Mouse (Mus musculus) cerebral cortex, adult 2 months (tissue): ENCODE measurements around the gene Slc29a1.

ENCODE experiments used
- WGBS: fragments of 180-500 bp; shearing (Covaris S2); methylation state at CpG from one replicate; pipeline ENCODE4 v1.1.7; 2018; 5-methylcytosine and 5-hydroxymethylcytosine counted together

Gene Slc29a1

DNA sequence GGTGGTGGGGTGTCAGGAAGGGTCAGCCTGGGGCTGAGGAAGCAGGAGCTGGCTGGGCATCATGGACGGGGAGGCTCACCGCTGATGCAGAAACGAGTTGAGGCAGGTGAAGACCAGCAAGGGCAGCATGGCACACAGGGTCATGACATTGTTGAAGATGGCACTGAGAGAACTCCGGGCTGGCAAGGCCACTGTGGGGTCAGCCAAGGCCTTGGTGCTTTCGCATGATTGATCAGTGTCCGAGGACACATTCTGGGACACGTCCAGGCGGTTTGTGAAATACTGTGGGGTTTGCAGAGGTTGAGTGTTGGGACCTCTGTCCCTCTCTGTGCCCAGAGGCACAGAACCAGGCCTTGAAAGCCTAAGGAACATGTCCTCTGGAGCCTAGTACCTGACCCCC is 9.6 kb downstream of the Slc29a1 start:
- WGBS = 92% methylated on average over 8 of the region's 8 CpGs

- 97% methylated on average over 7 of the region's 7 CpGs for WGBS
Measured at GRCm38 (mm10) chr17:45589236-45589635, 10.2 kb downstream of the Slc29a1 start.

GRCm38 (mm10) chr17:45588370-45588769 is 11.0 kb downstream of the Slc29a1 start:
- 97% methylated on average over 7 of the region's 7 CpGs for WGBS

- WGBS = 96% methylated on average over 3 of the region's 3 CpGs
Measured at GRCm38 (mm10) chr17:45586449-45586837, 13.0 kb downstream of the Slc29a1 start.

DNA sequence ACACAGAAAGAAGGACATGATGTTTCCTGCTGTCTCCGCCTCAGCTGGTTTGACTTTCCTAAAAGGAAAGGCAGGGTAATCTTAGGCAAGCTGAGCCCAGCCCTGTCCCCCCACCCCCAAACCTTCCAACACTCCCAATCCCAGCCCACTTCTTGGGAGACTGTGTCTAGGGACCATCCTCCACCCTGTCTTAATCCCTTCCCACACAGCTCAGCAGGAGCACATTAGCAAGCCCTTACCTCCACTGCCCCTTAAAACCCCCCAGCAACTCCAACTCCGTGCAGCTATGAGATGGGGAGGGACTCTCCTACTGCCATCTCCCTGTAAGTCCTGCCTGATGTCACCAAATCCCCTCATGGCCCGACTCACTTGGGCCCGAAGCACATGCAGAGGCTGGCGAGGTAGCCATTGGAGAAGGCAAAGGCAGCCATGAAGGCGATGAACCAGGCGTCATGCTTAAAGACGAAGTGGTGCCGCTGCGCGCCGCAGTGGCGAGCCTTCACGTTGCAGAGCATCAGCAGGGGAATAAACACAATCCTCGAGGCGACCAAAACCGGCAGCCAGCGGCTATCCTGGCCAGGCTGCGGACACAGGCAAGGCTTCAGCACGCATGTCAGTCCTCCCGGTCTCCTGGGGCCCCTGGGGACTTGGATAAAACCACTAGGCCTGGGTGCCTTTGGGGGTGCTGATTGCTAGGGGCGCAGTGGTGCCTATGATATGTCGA is 13.5 kb downstream of the Slc29a1 start:
- whole genome bisulfite sequencing = 69% methylated on average over 23 of the region's 23 CpGs

- WGBS = 34% methylated on average over 14 of the region's 14 CpGs
Measured at GRCm38 (mm10) chr17:45584939-45585678, 14.3 kb downstream of the Slc29a1 start.

DNA sequence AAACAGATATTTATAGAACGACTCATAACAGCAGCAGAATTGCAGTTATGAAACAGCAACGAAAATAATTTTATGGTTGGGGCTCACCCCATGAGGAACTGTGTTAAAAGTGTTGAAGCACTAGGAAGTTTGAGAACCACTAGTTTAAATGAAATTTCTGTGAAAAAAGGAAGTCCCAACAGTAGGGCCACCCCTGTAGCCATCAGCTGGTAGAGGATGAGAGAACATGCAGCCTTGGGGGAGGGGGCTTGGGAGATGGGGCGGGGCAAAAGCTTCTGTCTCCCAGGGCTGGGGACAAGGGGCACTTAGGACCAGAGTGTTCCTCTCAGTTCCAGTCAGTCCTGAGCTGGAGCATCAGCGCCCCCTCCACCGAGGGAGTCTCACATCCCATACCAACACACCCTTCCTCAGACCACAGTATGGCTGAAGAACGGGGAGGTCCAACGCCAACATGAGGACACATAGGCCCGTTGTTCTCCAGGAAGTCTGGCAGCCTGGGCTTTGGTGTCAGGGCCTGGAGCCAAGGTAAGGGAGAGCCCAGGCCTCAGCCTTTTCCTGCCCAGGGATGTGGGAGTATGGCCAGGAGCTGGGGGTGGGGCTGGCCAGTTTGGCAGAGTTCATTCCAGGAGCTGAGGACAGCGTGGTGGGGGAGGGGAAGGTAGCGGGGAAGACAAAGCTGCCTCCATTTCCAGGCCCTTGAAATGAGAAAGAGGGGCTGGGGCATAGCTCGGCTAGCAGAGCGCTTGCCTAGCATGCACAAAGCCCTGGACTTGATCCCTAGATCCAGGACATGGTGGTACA is 15.1 kb downstream of the Slc29a1 start:
- WGBS = 35% methylated on average over 12 of the region's 12 CpGs

- WGBS = 50% methylated on average over 6 of the region's 6 CpGs
Measured at GRCm38 (mm10) chr17:45582715-45583355, 16.6 kb downstream of the Slc29a1 start.

DNA sequence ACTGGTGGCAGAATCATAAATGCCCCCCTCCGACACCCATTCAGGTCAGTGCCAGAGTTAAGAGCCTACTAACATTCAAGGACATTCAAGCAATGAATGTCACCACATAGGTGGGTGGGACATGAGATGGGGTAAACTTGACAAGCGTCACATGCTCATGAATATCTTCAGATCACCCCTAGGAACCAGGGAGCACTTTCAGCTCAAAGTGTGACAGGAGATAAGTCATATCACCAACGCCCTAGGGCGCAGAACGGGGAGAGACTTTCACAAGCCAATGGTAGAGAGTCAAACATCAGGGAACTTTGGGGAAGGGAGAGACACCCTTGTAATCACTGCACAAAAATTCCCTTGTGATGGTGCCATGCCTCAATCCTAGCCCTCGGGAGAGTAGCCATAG is 17.2 kb downstream of the Slc29a1 start:
- 94% methylated on average over 6 of the region's 6 CpGs for WGBS

DNA sequence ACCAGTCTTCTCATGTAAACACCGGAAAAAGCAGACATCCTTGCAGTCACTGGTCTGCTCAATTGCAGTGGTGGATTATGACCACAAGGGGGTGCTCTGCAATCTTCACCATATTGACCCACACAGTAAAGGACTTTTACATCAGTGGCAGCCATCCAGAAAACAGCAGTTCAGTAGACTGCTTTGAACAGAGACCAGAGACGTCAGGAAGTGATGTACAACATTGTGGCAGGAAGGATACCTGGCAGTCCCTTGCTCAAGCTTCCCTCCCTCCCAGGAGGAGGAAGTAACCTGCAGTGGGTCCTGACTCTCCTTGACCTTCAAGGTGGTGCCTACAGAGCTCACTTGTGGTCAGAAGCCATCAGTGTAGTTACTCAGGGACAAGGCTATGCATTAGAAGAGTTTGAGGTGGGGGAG is 17.8 kb downstream of the Slc29a1 start:
- WGBS = 9% methylated on average over 2 of the region's 2 CpGs

- 41% methylated on average over 12 of the region's 12 CpGs for WGBS
Measured at GRCm38 (mm10) chr17:45580958-45581477, 18.4 kb downstream of the Slc29a1 start.

GRCm38 (mm10) chr17:45579554-45579953 is 19.9 kb downstream of the Slc29a1 start:
- 91% methylated on average over 4 of the region's 4 CpGs for WGBS

GRCm38 (mm10) chr17:45578843-45579242 is 20.6 kb downstream of the Slc29a1 start:
- 79% methylated on average over 7 of the region's 7 CpGs for WGBS

DNA sequence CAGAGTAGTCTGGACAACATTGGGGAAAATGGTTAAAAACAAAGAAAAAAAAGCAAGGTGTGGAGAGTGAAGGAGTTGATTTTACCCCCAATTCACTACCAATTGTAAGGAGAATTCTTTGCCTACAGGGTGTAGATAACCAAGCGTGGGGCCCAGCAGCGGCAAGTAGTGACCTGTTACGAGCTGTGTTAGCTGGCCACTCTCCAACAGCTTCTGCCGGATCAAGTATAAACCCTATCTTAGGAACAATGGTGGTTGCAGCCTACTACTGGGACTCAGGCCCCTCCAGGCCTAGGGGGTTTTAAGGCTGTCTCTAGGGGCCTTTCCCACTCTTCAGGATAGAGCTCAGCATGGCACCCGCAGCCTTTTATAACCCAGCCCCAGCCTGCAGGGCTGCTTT is 21.2 kb downstream of the Slc29a1 start:
- 72% methylated on average over 5 of the region's 5 CpGs for WGBS

DNA sequence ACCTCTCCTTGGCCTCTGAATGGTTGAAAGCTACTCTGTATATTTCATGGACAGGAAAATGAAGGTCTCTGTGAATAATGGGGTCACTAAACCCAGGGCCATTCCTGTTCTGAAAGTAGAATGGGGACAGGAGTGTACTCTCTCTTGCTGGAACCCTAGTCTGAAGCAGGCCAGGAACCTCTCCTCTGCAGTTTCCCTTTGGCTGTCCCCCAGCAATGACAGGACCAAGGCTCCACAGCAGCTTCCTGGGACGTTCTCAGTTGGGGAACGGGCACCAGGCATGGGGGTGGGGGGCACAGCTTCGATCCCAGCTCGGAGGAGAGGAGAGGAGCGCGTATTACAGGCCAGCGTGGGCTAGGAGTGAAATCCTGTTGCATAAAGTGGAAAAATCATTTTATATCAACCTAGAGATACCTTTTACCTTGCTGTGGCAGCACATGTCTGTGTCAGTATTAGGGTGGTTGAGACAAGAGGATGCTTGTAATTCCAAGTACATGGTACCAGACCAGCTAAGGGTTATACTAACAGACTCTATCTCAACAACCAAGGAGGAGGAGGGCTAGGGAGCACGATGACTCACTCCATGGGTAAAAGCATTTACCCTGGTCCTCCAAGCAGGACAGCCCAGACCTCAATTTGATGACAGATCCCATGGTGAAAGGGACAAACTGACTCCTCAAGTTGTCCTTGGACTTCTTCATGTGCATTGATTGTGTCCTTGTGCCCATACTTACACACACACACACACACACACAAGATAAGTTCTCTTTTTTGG is 24.1 kb downstream of the Slc29a1 start:
- 89% methylated on average over 8 of the region's 8 CpGs for WGBS

DNA sequence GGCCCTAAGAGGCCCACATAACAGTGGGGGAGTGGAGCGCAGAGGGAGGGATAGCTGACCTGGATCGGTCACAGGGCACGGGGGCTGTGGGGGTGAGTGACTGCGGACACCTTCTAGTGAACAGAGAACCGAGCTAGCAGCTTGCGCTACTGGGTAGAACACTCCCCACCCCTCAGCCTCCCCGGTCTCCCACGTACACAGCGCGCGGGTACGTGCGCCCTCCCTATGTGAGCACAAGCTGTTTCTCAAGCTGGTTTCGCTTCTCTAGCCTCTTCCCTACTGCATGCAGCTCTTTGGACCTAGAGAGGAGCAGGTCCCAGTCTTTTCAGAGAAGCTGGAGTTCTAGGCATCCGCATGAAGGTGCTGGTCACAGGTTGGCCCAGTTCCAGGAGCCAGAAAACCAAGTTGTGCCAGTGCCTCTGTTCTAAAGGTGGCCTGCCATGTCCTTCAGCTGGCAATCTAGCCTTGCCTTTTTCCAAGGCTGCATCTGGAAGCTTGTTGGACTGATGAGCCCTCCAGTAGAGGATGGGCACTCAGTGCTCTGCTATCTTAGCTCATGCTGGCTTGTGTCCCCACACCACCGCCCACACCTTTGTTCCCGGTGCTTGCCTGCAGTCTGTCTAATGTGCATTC is 25.2 kb downstream of the Slc29a1 start:
- WGBS = 2% methylated on average over 17 of the region's 17 CpGs

GRCm38 (mm10) chr17:45573780-45574123 is 25.7 kb downstream of the Slc29a1 start:
- under 1% methylated on average over 18 of the region's 18 CpGs for WGBS

DNA sequence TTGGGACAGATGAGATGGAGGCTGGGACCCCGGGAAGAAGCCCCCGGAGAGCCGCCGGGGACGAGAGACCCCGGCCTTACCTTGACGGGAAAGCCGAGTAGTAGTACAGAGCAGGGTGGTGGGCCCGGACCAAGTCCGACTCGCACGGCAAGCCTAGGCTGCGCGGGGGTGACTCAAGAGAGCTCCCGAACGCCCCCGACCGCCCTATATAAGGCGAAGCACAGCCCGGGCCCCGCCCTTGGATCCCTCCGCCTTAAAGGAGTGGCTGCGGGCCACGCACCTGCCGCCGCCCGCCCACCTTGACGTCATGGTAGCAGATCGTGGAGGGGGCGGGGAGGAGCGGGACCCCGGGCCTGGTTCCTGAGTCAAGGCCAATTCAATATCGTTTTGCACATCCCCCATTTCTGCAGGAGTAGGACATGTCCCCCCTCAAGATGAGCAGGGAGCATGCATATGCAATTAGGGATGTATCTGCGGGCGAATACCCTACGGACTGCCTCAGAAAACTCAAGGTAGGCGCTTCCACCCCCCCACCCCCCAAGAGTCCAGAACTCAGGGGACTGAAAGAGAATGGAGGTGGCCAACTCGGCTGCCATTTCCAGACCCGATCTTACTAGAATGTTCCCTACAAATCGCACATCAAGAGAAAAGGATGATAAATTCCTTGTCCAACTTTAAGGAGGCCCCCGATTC is 26.2 kb downstream of the Slc29a1 start, which contains the start of gene Hsp90ab1:
Hsp90ab1 (minus strand) TSS at position 185 of the 693 bp plus-strand sequence.
- under 1% methylated on average over 41 of the region's 41 CpGs for WGBS
